Mouse (Mus musculus) midbrain, embryonic 14.5 days (tissue): Measurements from ENCODE around the gene Gpr4. TPM values are rescaled to one million over a fixed set of nuclear protein-coding genes. Genes with fewer than 3 reads are reported as not detected.

Source experiments
- ATAC-seq: fragments of 200-750 bp; cut with Nextera tagmentation; 2 replicates; pipeline ENCODE4 v1.8.0; 2017; ENCODE audit warnings: moderate number of reproducible peaks, moderate library complexity; ENCODE audit not compliant: low FRiP score, low TSS enrichment
- DNase-seq: peaks from one replicate; pipeline ENCODE4 v3.0.0-alpha.2; 2015
- H3K27ac ChIP-seq: fragments of 300-500 bp; sonication (generic); replicated peaks from 2 replicates; pipeline ENCODE4 v1.5.1; 2014; ENCODE audit warnings: mild to moderate bottlenecking, low read depth, low read length, moderate library complexity
- H3K27me3 ChIP-seq: fragments of 300-500 bp; sonication (generic); 2 replicates; pipeline ENCODE4 v1.6.1; 2014; ENCODE audit warnings: low read length, control low read depth, mixed read lengths; ENCODE audit not compliant: control insufficient read depth, insufficient read depth
- H3K36me3 ChIP-seq: fragments of 300-500 bp; sonication (generic); 2 replicates; pipeline ENCODE4 v1.6.1; 2014; ENCODE audit warnings: low read length, control low read depth; ENCODE audit not compliant: control insufficient read depth, insufficient read depth
- H3K4me1 ChIP-seq: fragments of 300-500 bp; sonication (generic); 2 replicates; pipeline ENCODE4 v1.6.1; 2014; ENCODE audit warnings: mild to moderate bottlenecking, antibody characterized with exemption, low read length, control low read depth; ENCODE audit not compliant: control insufficient read depth, insufficient read depth
- H3K4me2 ChIP-seq: fragments of 300-500 bp; sonication (generic); 2 replicates; pipeline ENCODE4 v1.6.1; 2014; ENCODE audit warnings: mild to moderate bottlenecking, low read length, moderate library complexity
- H3K4me3 ChIP-seq: fragments of 300-500 bp; sonication (generic); replicated peaks from 2 replicates; pipeline ENCODE4 v1.5.1; 2014; ENCODE audit warnings: low read depth, low read length
- H3K9ac ChIP-seq: fragments of 300-500 bp; sonication (generic); replicated peaks from 2 replicates; pipeline ENCODE4 v1.6.1; 2014; ENCODE audit warnings: mild to moderate bottlenecking, low read length, moderate library complexity
- H3K9me3 ChIP-seq: fragments of 300-500 bp; sonication (generic); 2 replicates; pipeline ENCODE4 v1.6.1; 2016; ENCODE audit warnings: low read length, control low read depth, mixed read lengths; ENCODE audit not compliant: control insufficient read depth
- WGBS: fragments of 180-500 bp; shearing (Covaris S2); extraction: QIAGEN DNeasy Blood & Tissue Kit; methylation state at CpG from one replicate; pipeline ENCODE4 v1.1.7; 2014; 5-methylcytosine and 5-hydroxymethylcytosine counted together
- polyA plus RNA-seq: library from polyadenylated mRNA; unstranded; fragments of >200 nt; fragmentation: Nextera tagmentation; extraction: Ambion mirVana; gene quantifications from 2 replicates; pipeline ENCODE4 v1.2.1, GENCODE M21; 2014

The Gpr4 gene
- polyA plus RNA-seq, 1 experiment from 2014 or later: 2.5 TPM

- peaks cover 19% of the 10 kb centered on the region for H3K36me3 ChIP-seq
- H3K9ac ChIP-seq: no peak overlapping the region
- H3K4me1 ChIP-seq: no peaks in the 10 kb centered on the region
- no peak overlapping the region for H3K4me3 ChIP-seq
- H3K27ac ChIP-seq: no peak overlapping the region
- no peak overlapping the region for H3K4me2 ChIP-seq
- no peak for ATAC-seq
- H3K9me3 ChIP-seq: no peaks in the 10 kb centered on the region
- H3K27me3 ChIP-seq: no peaks in the 10 kb centered on the region
- no peak for DNase-seq
- 100% methylated on average over 2 of the region's 2 CpGs for WGBS
These were observed 35.2 kb downstream of the Gpr4 start for GRCm38 (mm10) chr7:19247511-19247910.

GRCm38 (mm10) chr7:19252078-19252477, 39.7 kb downstream of the Gpr4 start:
- Histone ChIP-seq H3K9me3 (no peaks in the 10 kb centered on the region), H3K9ac (no peak overlapping the region), H3K27me3 (no peaks in the 10 kb centered on the region), H3K4me2 (no peak overlapping the region), H3K36me3 (peaks cover 25% of the 10 kb centered on the region), H3K4me1 (no peaks in the 10 kb centered on the region), H3K27ac (no peak overlapping the region), H3K4me3 (no peak overlapping the region)
- DNase-seq: no peak
- no peak for ATAC-seq
- 80% methylated on average over 4 of the region's 4 CpGs for WGBS

GRCm38 (mm10) chr7:19253437-19253836, 41.1 kb downstream of the Gpr4 start:
- Histone ChIP-seq H3K27me3 (no peaks in the 10 kb centered on the region), H3K9me3 (no peaks in the 10 kb centered on the region), H3K4me2 (no peak overlapping the region), H3K4me3 (no peak overlapping the region), H3K4me1 (no peaks in the 10 kb centered on the region), H3K36me3 (peaks cover 31% of the 10 kb centered on the region), H3K9ac (no peak overlapping the region), H3K27ac (no peak overlapping the region)
- 73% methylated on average over 5 of the region's 5 CpGs for WGBS
- DNase-seq (no peak), ATAC-seq (no peak)

- WGBS: 87% methylated on average over 17 of the region's 17 CpGs
- Histone ChIP-seq H3K4me1 (no peaks in the 10 kb centered on the region), H3K27me3 (no peaks in the 10 kb centered on the region), H3K9ac (no peak overlapping the region), H3K4me3 (no peak overlapping the region), H3K36me3 (peaks cover 50% of the 10 kb centered on the region), H3K9me3 (no peaks in the 10 kb centered on the region), H3K4me2 (no peak overlapping the region), H3K27ac (no peak overlapping the region)
- ATAC-seq (no peak), DNase-seq (no peak)
These were observed 43.1 kb downstream of the Gpr4 start for GRCm38 (mm10) chr7:19255395-19255794.

GRCm38 (mm10) chr7:19256567-19256966, 44.2 kb downstream of the Gpr4 start:
- 91% methylated on average over 7 of the region's 7 CpGs for WGBS
- Histone ChIP-seq H3K27me3 (no peaks in the 10 kb centered on the region), H3K4me3 (no peak overlapping the region), H3K4me2 (no peak overlapping the region), H3K9me3 (no peaks in the 10 kb centered on the region), H3K27ac (no peak overlapping the region), H3K36me3 (peaks cover 61% of the 10 kb centered on the region), H3K9ac (no peak overlapping the region), H3K4me1 (no peaks in the 10 kb centered on the region)
- DNase-seq: no peak
- ATAC-seq: no peak

GRCm38 (mm10) chr7:19257390-19258022, 45.2 kb downstream of the Gpr4 start:
- Histone ChIP-seq H3K27me3 (no peaks in the 10 kb centered on the region), H3K4me2 (no peak overlapping the region), H3K4me1 (no peaks in the 10 kb centered on the region), H3K4me3 (no peak overlapping the region), H3K27ac (no peak overlapping the region), H3K9ac (no peak overlapping the region), H3K36me3 (peaks cover 71% of the 10 kb centered on the region), H3K9me3 (no peaks in the 10 kb centered on the region)
- ATAC-seq: peak; percentile 62; the same call in 1 of the 2 replicates
- WGBS: 36% methylated on average over 11 of the region's 11 CpGs
- DNase-seq: peak; percentile 75

GRCm38 (mm10) chr7:19258336-19258735, 46.0 kb downstream of the Gpr4 start:
- no peak for ATAC-seq
- no peak overlapping the region for H3K27ac ChIP-seq
- peaks cover 76% of the 10 kb centered on the region for H3K36me3 ChIP-seq
- 90% methylated on average over 3 of the region's 3 CpGs for WGBS
- no peaks in the 10 kb centered on the region for H3K9me3 ChIP-seq
- no peak overlapping the region for H3K9ac ChIP-seq
- no peaks in the 10 kb centered on the region for H3K27me3 ChIP-seq
- H3K4me2 ChIP-seq: no peak overlapping the region
- DNase-seq: no peak
- H3K4me1 ChIP-seq: no peaks in the 10 kb centered on the region
- no peak overlapping the region for H3K4me3 ChIP-seq

GRCm38 (mm10) chr7:19265147-19265546, 52.8 kb downstream of the Gpr4 start:
- no peak for DNase-seq
- no peak overlapping the region for H3K27ac ChIP-seq
- 85% methylated on average over 7 of the region's 7 CpGs for WGBS

More at GRCm38 (mm10) chr7:19265147-19265546, 52.8 kb downstream of the Gpr4 start:
- Histone ChIP-seq H3K27me3 (no peaks in the 10 kb centered on the region), H3K4me2 (no peak overlapping the region), H3K4me1 (peaks cover 9% of the 10 kb centered on the region), H3K9ac (no peak overlapping the region), H3K4me3 (no peak overlapping the region), H3K9me3 (no peaks in the 10 kb centered on the region), H3K36me3 (peaks cover 51% of the 10 kb centered on the region)
- ATAC-seq: no peak
